Comparison of ENCODE assay signal across 10 mouse cellular contexts in the genomic region with DNA sequence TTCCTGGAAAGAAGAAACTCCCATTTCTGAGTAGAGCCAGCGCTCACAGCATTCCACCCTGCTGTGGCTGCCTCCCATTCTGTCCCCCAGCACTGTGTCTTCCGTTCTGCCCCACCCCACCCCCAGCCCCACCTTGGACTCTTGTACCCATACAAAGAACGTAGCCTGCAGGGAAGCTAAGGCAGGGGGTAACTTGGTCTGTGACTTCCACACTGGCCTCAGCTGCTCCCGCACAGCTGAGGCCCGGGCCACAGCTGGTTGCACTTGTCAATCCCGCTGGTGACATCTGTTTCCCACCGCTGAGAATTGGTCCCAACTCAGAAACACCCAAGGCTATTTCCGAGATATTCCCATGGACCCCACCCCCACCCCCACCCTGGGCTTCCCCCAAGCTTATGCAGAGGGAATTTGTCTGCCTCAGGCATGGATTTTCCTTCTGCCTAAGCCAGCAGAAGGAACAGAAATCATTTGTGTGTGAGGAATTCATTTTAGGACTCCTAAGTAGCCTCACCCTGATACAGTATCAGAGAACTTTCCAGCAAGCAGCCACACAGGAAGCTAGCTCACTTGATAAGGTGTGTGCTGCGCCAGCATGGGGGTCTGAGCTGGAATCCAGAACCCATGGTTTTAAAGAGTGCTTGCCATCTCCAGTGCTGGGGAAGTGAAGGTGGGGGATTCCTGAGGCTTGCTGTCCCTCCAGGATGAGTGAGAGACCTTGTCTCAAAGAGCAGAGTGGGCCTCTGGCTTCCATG.
DNase-seq lines count a peak whose midpoint lies in the region; ATAC-seq and TF ChIP-seq lines count a peak whose summit lies in the region.
"Had no signal": no experiment of that assay in that cellular context is flagged by ENCODE, and none has a peak within 500 bp of the region (broad histone marks: within the 10 kb centered on the region; RNA-seq: fewer than 3 reads in every experiment).

No protein-coding gene starts in this region.

- peaks cover 24% of the 10 kb centered on the region for H3K4me1 ChIP-seq in heart, embryonic 10.5 days
- H3K4me1 ChIP-seq in CH12.LX (ENCODE audit: control insufficient read depth in 1 of 2, insufficient read depth in 2 of 2): peaks cover 9 to 49% of the 10 kb centered on the region in 2 experiments
- peaks cover 32% of the 10 kb centered on the region for H3K4me1 ChIP-seq in embryonic facial prominence, embryonic 13.5 days
- peaks cover 7% of the 10 kb centered on the region; the same call in 1 of the 2 replicates for H3K4me1 ChIP-seq in limb, embryonic 14.5 days (ENCODE audit: control insufficient read depth, insufficient read depth, low read length)

- no peak overlapping the region for H3K9ac ChIP-seq in CH12.LX (ENCODE audit: insufficient read depth, low read depth)
- H3K9ac ChIP-seq in embryonic facial prominence, embryonic 13.5 days: no peak overlapping the region
- no peak overlapping the region for H3K9ac ChIP-seq in limb, embryonic 14.5 days (ENCODE audit: low read depth, low read length, severe bottlenecking)
- H3K9ac ChIP-seq: heart, embryonic 13.5 days; liver, embryonic 14.5 days had no signal

- H3K27me3 ChIP-seq in heart, embryonic 10.5 days (ENCODE audit: insufficient read depth, poor library complexity, severe bottlenecking): peaks cover 26% of the 10 kb centered on the region; the same call in 1 of the 2 replicates
- H3K27me3 ChIP-seq in CH12.LX (replicated peaks): no peaks in the 10 kb centered on the region
- no peaks in the 10 kb centered on the region for H3K27me3 ChIP-seq in embryonic facial prominence, embryonic 13.5 days
- no peaks in the 10 kb centered on the region for H3K27me3 ChIP-seq in limb, embryonic 14.5 days (ENCODE audit: control insufficient read depth, insufficient read depth, low read length)

- WGBS in heart, embryonic 10.5 days: 7% methylated on average over 9 of the region's 9 CpGs
- WGBS in embryonic facial prominence, embryonic 13.5 days: 4% methylated on average over 9 of the region's 9 CpGs
- 15% methylated on average over 9 of the region's 9 CpGs for WGBS in limb, embryonic 14.5 days

- H3K79me2 ChIP-seq in CH12.LX (replicated peaks; ENCODE audit: control insufficient read depth, extremely low read depth, insufficient read depth, poor library complexity, severe bottlenecking): no peaks in the 10 kb centered on the region

- TF ChIP-seq CTCF in CH12.LX (conservative IDR thresholded peaks at IDR 0.05 in 1 of 2, IDR thresholded peaks at IDR 0.05 in 1 of 2; ENCODE audit: low read depth in 2 of 2, low read length in 2 of 2): no peak

- no peak for TF ChIP-seq RAD21 in CH12.LX (IDR thresholded peaks at IDR 0.05; ENCODE audit: low read depth, low read length)

- no peaks in the 10 kb centered on the region for H3K36me3 ChIP-seq in heart, embryonic 10.5 days
- no peaks in the 10 kb centered on the region for H3K36me3 ChIP-seq in CH12.LX (replicated peaks in 1 of 2; ENCODE audit: control insufficient read depth in 1 of 2, insufficient read depth in 1 of 2, low read length in 1 of 2)
- no peaks in the 10 kb centered on the region for H3K36me3 ChIP-seq in embryonic facial prominence, embryonic 13.5 days
- no peaks in the 10 kb centered on the region for H3K36me3 ChIP-seq in limb, embryonic 14.5 days (ENCODE audit: control insufficient read depth, insufficient read depth, low read length)
- H3K36me3 ChIP-seq: heart, embryonic 13.5 days had no signal

- no peak for TF ChIP-seq POLR2A in CH12.LX (IDR thresholded peaks at IDR 0.05; ENCODE audit: low read depth, low read length)
- no peak for TF ChIP-seq POLR2A in limb, embryonic 14.5 days (IDR thresholded peaks at IDR 0.05; ENCODE audit: borderline replicate concordance, extremely low read depth, insufficient read depth, insufficient read length)

- dilution Hi-C loops in CH12.LX (cut with MboI; ENCODE audit: extremely low pct_ligation_motif_present, extremely low pct_unique_long_range_greater_than_20kb, low sequenced_read_pairs): no loop called here

- no peak overlapping the region for H3K4me2 ChIP-seq in CH12.LX (ENCODE audit: insufficient read depth, low read depth, poor library complexity, severe bottlenecking)
- no peak overlapping the region for H3K4me2 ChIP-seq in embryonic facial prominence, embryonic 13.5 days
- H3K4me2 ChIP-seq in limb, embryonic 14.5 days (replicated peaks; ENCODE audit: low read depth, low read length, severe bottlenecking): no peak overlapping the region
- H3K4me2 ChIP-seq: heart, embryonic 13.5 days had no signal

- in situ Hi-C loops in CH12.LX (cut with MboI; ENCODE audit: low pct_ligation_motif_present, low pct_unique_long_range_greater_than_20kb, low sequenced_read_pairs): no loop called here

- ATAC-seq in embryonic facial prominence, embryonic 13.5 days (ENCODE audit: insufficient number of reproducible peaks, insufficient read depth, low FRiP score, low TSS enrichment, low read depth): no peak
- ATAC-seq in limb, embryonic 14.5 days (ENCODE audit: low FRiP score, low read depth): peak; percentile 82

- H3K4me3 ChIP-seq in heart, embryonic 10.5 days: no peak overlapping the region
- H3K4me3 ChIP-seq in CH12.LX (replicated peaks in 1 of 3; ENCODE audit: low read depth in 2 of 3, low read length in 2 of 3, poor library complexity in 1 of 3): no peak overlapping the region
- H3K4me3 ChIP-seq in embryonic facial prominence, embryonic 13.5 days: no peak overlapping the region
- no peak overlapping the region for H3K4me3 ChIP-seq in limb, embryonic 14.5 days (replicated peaks; ENCODE audit: low read length)
- H3K4me3 ChIP-seq: heart, embryonic 13.5 days had no signal

- intact Hi-C loops in heart, postnatal 36 days (cut with DNase I): no loop called here

- H3K27ac ChIP-seq in heart, embryonic 10.5 days: peak overlapping the region; percentile 52
- no peak overlapping the region for H3K27ac ChIP-seq in CH12.LX (ENCODE audit: insufficient read depth, low read depth)
- H3K27ac ChIP-seq in embryonic facial prominence, embryonic 13.5 days: peak overlapping the region; percentile 45; the same call in 1 of the 2 replicates
- H3K27ac ChIP-seq in limb, embryonic 14.5 days (replicated peaks; ENCODE audit: low read depth, low read length): no peak overlapping the region
- H3K27ac ChIP-seq: heart, embryonic 13.5 days; liver, embryonic 14.5 days had no signal

- no peaks in the 10 kb centered on the region for H3K9me3 ChIP-seq in heart, embryonic 10.5 days
- H3K9me3 ChIP-seq in CH12.LX (replicated peaks; ENCODE audit: low read length): no peaks in the 10 kb centered on the region
- H3K9me3 ChIP-seq in embryonic facial prominence, embryonic 13.5 days: no peaks in the 10 kb centered on the region
- no peaks in the 10 kb centered on the region for H3K9me3 ChIP-seq in limb, embryonic 14.5 days (ENCODE audit: control insufficient read depth, low read length)
- H3K9me3 ChIP-seq: heart, embryonic 13.5 days had no signal

- no peak for DNase-seq in heart, embryonic 10.5 days (ENCODE audit: low spot score)
- no peak for DNase-seq in heart, postnatal 36 days
- no peak for DNase-seq in CH12.LX (ENCODE audit: extremely low read depth)
- DNase-seq in limb, embryonic 14.5 days (ENCODE audit: low spot score): peak; percentile 54
- no peak for DNase-seq in adrenal gland, adult (ENCODE audit: inconsistent age in 2 of 2, low spot score in 1 of 2)
- no peak for DNase-seq in kidney, postnatal 14 days
- DNase-seq in ovary, postnatal 10 days (ENCODE audit: low spot score): no peak

- TF ChIP-seq EP300 in CH12.LX (IDR thresholded peaks at IDR 0.05; ENCODE audit: low read length): no peak

TF ChIP-seq in CH12.LX, 34 proteins besides CTCF, POLR2A, EP300 and RAD21:
- TF ChIP-seq ETS1 (conservative IDR thresholded peaks at IDR 0.05; ENCODE audit: low read depth, low read length): 0 out of 2 replicates have a peak, but pooled peaks have one; percentile 27
- TF ChIP-seq USF1 (IDR thresholded peaks at IDR 0.05; ENCODE audit: low read depth, low read length): no peak
TF ChIP-seq in CH12.LX: peak in this region for 1.

Comparison
In these comparisons a context has a peak if more than half of its experiments do, and no peak if none do; other contexts are left out.
1. H3K27ac ChIP-seq: peak in heart, embryonic 10.5 days (single experiment) and embryonic facial prominence, embryonic 13.5 days (single experiment); none in CH12.LX (single experiment) and limb, embryonic 14.5 days (single experiment).